Mouse (Mus musculus): Measurements from ENCODE around the gene Ppt2.

- no peak for TF ChIP-seq CTCF (conservative IDR thresholded peaks at IDR 0.05; ENCODE audit: insufficient read depth, insufficient read length, low read depth, low read length)
- no peak for TF ChIP-seq POLR2A (IDR thresholded peaks at IDR 0.05; ENCODE audit: low read depth, low read length)
These were observed 44.0 kb upstream of the Ppt2 start for GRCm38 (mm10) chr17:34672246-34672792.
